Mouse (Mus musculus) forebrain, embryonic 10.5 days (tissue): ENCODE data around the gene Cyth2. TPM values are rescaled to one million over a fixed set of nuclear protein-coding genes. Genes with fewer than 3 reads are reported as not detected.

Source experiments
- DNase-seq: peaks from one replicate; pipeline ENCODE4 v3.0.0-alpha.2; 2017; ENCODE audit warnings: low spot score; ENCODE audit errors: extremely low spot score
- H3K27ac ChIP-seq: fragments of 300-500 bp; sonication (generic); 2 replicates; pipeline ENCODE4 v1.5.1; 2016; ENCODE audit warnings: mild to moderate bottlenecking
- H3K27me3 ChIP-seq: fragments of 300-500 bp; sonication (generic); 2 replicates; pipeline ENCODE4 v1.6.1; 2016; ENCODE audit warnings: mild to moderate bottlenecking; ENCODE audit not compliant: poor library complexity, severe bottlenecking
- H3K36me3 ChIP-seq: fragments of 300-500 bp; sonication (generic); replicated peaks from 2 replicates; pipeline ENCODE4 v1.6.1; 2016; ENCODE audit warnings: mild to moderate bottlenecking, moderate library complexity
- H3K4me1 ChIP-seq: fragments of 300-500 bp; sonication (generic); 2 replicates; pipeline ENCODE4 v1.6.1; 2016
- H3K4me3 ChIP-seq: fragments of 300-500 bp; sonication (generic); 2 replicates; pipeline ENCODE4 v1.5.1; 2016; ENCODE audit warnings: mild to moderate bottlenecking, moderate library complexity
- H3K9me3 ChIP-seq: fragments of 300-500 bp; sonication (generic); 2 replicates; pipeline ENCODE4 v1.6.1; 2016; ENCODE audit warnings: mild to moderate bottlenecking, moderate library complexity
- WGBS: fragments of 180-500 bp; shearing (Covaris S2); methylation state at CpG from one replicate; pipeline ENCODE4 v1.1.7; 2016; 5-methylcytosine and 5-hydroxymethylcytosine counted together
- polyA plus RNA-seq: library from polyadenylated mRNA; unstranded; fragments of >200 nt; fragmentation: Nextera tagmentation; extraction: Ambion mirVana; gene quantifications from 2 replicates; pipeline ENCODE4 v1.2.1, GENCODE M21; 2016

The Cyth2 gene
- polyA plus RNA-seq, 1 experiment from 2014 or later = 132 TPM

DNA sequence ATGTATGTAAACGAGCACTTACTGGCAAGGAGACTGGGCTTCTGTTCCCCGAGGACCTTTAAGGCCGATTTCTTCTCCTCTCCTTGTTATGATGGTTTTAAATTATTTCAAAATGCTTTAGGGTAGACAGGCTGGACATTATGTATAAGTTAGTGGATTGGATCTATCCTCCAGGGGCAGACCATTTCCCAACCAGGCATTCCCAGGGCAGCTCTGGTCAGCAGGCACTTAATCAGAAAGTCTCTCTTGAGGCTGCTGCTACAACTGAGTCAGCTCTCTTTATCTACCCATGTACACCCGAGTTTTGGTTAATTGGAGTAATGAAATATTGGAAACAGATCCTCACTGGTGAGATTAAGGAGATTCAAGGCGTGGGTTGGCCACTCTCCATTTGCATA is 16.7 kb upstream of the Cyth2 start:
- Histone ChIP-seq H3K27ac (peak overlapping the region; percentile 88), H3K27me3 (peaks cover 53% of the 10 kb centered on the region), H3K36me3 (peaks cover 39% of the 10 kb centered on the region), H3K4me3 (peak overlapping the region; percentile 98), H3K9me3 (no peaks in the 10 kb centered on the region), H3K4me1 (peaks cover 46% of the 10 kb centered on the region)
- DNase-seq = no peak
- 23% methylated on average over 5 of the region's 5 CpGs for WGBS

DNA sequence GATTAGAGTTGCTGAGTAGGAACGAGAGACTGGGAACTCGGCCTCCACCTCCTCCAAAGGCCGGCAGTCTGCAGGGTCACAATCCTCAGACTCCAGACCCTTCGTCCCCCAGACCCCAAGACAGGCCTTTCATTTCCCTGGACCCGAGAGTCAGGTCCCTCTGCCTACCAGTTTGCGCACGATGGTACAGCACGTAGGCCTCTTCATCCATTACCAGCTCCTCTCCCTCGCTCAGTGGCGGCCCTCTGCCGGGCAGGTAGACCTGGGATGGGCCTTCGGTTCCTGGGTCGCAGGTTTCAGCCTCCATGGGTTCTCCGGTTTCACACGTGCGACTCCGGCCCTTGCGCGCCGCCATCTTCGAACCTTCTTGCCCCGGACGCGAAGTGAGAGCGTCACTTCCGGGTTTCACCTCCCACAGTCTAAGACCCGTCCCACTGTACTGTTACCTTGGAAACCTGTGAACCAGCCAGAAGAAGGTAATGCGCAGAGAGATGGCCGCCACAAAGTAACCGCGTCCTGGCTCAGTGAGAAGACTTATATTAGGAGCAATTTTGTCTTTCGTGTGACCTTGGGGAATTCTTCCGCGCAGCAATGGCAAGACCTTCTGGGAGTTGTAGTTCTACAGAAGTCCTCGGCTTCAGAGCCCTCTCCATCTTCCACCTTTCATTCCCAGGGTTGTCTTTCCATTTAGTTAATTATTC is 16.2 kb upstream of the Cyth2 start, which contains the start of gene Grwd1:
TSS of gene Grwd1 (minus strand) at position 518 of the 701 bp plus-strand sequence.
- under 1% methylated on average over 35 of the region's 35 CpGs for WGBS
- H3K4me3 ChIP-seq = peak within 1 kb of the TSS; percentile 98
- H3K4me1 ChIP-seq = peaks cover 46% of the 10 kb centered on the region
- peaks cover 44% of the 10 kb centered on the region for H3K36me3 ChIP-seq
- no peaks in the 10 kb centered on the region for H3K9me3 ChIP-seq
- H3K27ac ChIP-seq = peak within 1 kb of the TSS; percentile 88
- H3K27me3 ChIP-seq = peaks cover 47% of the 10 kb centered on the region
- DNase-seq = peak; percentile 90

DNA sequence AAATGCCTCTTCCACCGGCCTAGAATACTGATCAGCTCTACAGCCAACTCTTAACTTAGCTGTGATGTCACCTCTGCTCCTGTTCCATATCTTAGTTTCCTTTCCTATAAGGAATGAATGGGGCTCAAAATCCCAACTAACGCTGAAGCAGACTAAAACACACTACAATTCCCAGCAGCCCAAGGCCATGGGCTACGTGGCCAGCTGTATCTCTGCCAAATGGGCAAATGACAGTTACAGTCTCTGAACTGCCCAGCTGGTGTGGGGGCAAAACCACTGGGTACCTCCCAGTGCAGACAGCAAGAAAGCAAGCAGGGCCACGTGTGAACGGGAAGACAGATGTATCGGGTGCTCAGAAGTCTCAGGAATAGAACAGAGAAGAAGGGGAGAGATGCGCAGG is 12.2 kb upstream of the Cyth2 start:
- Histone ChIP-seq H3K27me3 (peaks cover 8% of the 10 kb centered on the region), H3K9me3 (no peaks in the 10 kb centered on the region), H3K27ac (no peak overlapping the region), H3K4me3 (no peak overlapping the region), H3K36me3 (peaks cover 82% of the 10 kb centered on the region), H3K4me1 (peaks cover 25% of the 10 kb centered on the region)
- WGBS = 91% methylated on average over 7 of the region's 7 CpGs
- no peak for DNase-seq

DNA sequence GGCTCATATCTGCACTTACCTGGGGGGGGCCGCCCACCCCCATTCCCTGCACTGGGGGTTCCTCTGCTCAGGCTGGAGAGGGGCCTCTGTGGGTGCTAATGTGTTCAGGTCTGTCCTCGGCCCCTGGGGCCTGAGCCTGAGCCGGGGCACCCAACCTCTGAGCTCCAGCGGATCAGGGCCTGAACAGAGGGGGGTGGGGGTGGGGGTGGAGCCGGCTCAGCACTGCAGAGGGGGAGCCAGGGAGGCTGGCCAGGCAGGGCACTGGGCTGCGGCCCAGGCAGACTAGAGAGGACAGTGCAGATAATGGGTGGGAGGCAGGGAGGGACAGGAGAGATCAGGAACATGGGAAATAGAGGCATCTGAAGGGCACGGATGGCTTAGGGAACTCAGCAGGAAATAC is 10.2 kb upstream of the Cyth2 start, which contains the start of gene Kcnj14:
TSS of gene Kcnj14 (minus strand) at position 185 of the 400 bp plus-strand sequence.
- no peak within 1 kb of the TSS for H3K4me3 ChIP-seq
- WGBS = 76% methylated on average over 7 of the region's 7 CpGs
- peaks cover 13% of the 10 kb centered on the region for H3K27me3 ChIP-seq
- no peak within 1 kb of the TSS for H3K27ac ChIP-seq
- H3K9me3 ChIP-seq = no peaks in the 10 kb centered on the region; the same call in 1 of the 2 replicates
- H3K36me3 ChIP-seq = peaks cover 85% of the 10 kb centered on the region
- H3K4me1 ChIP-seq = peaks cover 13% of the 10 kb centered on the region
- no peak for DNase-seq

DNA sequence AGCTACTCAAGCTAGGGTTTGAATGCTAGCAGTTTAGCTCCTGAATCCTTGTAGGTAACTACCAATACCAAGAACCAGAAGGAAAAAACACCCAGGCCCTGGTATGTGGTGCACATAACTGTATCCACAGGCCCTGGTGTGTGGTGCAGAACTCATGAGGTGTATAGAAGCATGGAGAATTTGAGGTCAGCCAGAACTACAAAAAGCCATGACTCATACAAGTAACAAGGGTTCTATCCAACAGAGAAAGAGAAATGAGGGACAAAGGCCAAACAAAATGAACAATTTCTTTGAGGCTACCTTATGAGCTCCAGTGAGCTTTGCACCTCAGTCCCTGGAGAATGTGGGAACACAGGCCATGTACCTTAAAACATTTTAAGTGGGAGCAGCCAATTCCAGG is 6.5 kb upstream of the Cyth2 start:
- peaks cover 31% of the 10 kb centered on the region for H3K27me3 ChIP-seq
- peaks cover 48% of the 10 kb centered on the region for H3K36me3 ChIP-seq
- H3K4me3 ChIP-seq = no peak overlapping the region
- H3K27ac ChIP-seq = no peak overlapping the region
- DNase-seq = no peak
- H3K9me3 ChIP-seq = no peaks in the 10 kb centered on the region; the same call in 1 of the 2 replicates
- peaks cover 10% of the 10 kb centered on the region for H3K4me1 ChIP-seq

DNA sequence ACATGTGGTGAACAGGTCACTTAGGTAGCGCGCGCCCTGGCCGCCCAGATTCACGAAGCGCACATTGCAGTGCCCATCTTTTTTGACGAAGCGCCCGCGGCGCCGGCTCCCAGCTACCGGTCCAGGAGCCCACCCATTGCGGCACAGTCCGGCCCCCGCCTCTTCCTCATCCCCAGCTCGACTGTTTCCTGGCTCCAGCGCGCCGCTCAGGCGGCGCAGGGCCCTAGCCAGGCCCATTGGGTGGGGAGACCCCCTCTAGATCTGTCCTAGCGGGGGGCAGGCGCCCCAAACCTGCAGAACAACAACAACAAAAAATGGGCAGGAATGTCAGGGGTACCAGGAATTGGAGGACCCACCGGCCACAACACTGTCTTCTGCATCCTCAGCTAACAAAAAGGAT is 5.5 kb upstream of the Cyth2 start:
- Histone ChIP-seq H3K9me3 (no peaks in the 10 kb centered on the region; the same call in 1 of the 2 replicates), H3K4me1 (peaks cover 21% of the 10 kb centered on the region), H3K27me3 (peaks cover 34% of the 10 kb centered on the region), H3K27ac (no peak overlapping the region), H3K36me3 (peaks cover 38% of the 10 kb centered on the region), H3K4me3 (peak overlapping the region; percentile 32; the same call in 1 of the 2 replicates)
- 17% methylated on average over 25 of the region's 25 CpGs for WGBS
- no peak for DNase-seq

DNA sequence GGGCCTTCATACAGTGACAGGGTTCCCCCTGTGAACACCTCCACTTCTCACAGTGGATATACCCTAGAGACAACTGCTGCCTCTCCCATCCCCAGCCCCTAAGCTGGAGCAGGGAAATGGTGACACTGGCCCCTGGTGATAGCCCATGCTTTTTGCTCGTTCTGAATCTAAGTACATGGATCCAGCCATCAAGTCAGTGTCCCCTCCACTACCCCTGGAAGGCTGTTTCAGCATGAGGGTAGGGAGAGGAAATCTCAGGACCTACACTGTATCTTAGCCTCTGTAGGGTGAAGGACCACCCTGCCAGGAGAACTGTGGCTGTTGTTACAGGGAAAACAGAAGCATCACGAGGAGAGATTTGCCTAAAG is 1.6 kb upstream of the Cyth2 start:
- H3K9me3 ChIP-seq = no peaks in the 10 kb centered on the region; the same call in 1 of the 2 replicates
- H3K27me3 ChIP-seq = peaks cover 34% of the 10 kb centered on the region
- DNase-seq = no peak
- 28% methylated on average over 2 of the region's 2 CpGs for WGBS
- H3K4me3 ChIP-seq = peak overlapping the region; percentile 93; the same call in 1 of the 2 replicates
- peak overlapping the region; percentile 100 for H3K27ac ChIP-seq
- H3K4me1 ChIP-seq = peaks cover 40% of the 10 kb centered on the region
- peaks cover 23% of the 10 kb centered on the region for H3K36me3 ChIP-seq

DNA sequence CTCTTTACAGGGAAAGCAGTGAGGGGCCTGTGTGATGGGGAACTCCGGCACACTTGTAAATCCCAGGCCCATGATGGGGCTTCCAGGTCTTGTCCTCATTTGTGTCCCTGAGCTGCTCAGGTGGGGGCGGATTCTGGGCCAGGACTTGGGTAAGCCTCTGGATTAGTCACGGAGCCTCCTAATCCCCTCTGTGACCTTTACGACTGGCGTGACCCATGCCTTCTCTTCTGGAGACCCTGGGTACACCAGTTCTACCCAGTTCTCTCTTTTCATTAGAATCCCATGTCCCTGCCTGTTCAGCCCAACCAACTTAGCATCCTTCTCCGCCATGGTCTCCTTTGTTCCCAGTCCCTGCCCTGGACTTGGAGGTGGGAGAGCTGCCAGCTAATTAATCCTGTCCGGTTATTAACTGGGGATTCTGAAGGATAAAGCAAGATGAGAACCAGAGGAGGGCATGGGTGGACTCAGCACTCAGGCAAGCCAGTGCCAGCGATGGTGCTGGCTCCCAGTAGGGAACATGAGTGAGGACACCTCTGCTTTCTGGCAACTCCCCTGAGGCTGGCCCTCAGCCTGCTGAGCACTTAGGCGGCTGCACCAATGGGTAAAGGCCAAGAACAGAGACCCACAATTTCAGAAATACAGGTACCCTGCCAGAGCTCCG is 1.1 kb upstream of the Cyth2 start:
- Histone ChIP-seq H3K27ac (peak overlapping the region; percentile 100), H3K27me3 (peaks cover 30% of the 10 kb centered on the region), H3K36me3 (peaks cover 26% of the 10 kb centered on the region), H3K4me1 (peaks cover 40% of the 10 kb centered on the region), H3K9me3 (no peaks in the 10 kb centered on the region; the same call in 1 of the 2 replicates), H3K4me3 (peak overlapping the region; percentile 93)
- 16% methylated on average over 10 of the region's 10 CpGs for WGBS
- peak; percentile 56 for DNase-seq

DNA sequence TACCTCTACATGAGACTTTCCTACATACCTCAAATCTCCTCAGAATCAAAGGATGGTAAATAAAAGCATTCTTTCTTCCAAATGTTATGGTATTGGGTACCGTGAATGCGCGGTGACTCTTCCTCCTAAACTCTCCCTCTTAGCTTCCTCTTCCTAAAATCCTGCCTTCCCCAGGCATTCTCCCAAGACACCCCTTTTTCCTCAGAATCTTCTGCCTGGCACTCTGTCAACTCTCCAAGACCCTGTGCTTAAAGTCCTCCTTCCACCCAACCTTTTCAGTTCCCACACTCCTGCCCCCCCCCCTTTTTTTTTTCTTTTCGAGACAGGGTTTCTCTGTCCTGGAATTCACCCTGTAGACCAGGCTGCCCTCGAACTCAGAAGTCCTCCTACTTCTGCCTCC is 460 bp upstream of the Cyth2 start:
- H3K36me3 ChIP-seq = peaks cover 32% of the 10 kb centered on the region
- 3% methylated on average over 5 of the region's 5 CpGs for WGBS
- no peak for DNase-seq
- no peaks in the 10 kb centered on the region; the same call in 1 of the 2 replicates for H3K9me3 ChIP-seq
- H3K4me1 ChIP-seq = peaks cover 37% of the 10 kb centered on the region
- H3K27ac ChIP-seq = peak overlapping the region; percentile 100
- peak overlapping the region; percentile 93 for H3K4me3 ChIP-seq
- peaks cover 24% of the 10 kb centered on the region for H3K27me3 ChIP-seq

DNA sequence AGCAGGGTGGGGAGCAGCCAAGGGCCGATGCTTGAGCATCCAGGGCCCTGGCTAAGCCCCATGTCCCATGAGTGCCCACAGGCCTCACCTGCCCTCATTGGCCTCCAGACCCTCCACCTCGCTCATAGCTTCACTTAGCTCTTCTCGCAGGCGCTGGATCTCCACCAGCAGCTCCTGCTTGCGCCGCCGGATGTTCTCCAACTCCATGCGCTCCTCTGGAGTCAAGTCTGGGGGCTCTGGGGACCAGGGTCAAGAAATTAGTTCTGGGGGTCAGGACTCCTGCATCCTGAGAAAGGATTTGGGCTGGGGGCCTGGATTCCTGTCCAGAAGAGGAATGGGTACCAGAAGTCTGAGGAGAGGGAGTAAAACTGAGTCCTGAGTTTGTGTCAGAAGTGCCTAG is 1.5 kb downstream of the Cyth2 start:
- Histone ChIP-seq H3K9me3 (no peaks in the 10 kb centered on the region), H3K4me3 (peak overlapping the region; percentile 93), H3K27me3 (peaks cover 5% of the 10 kb centered on the region; the same call in 1 of the 2 replicates), H3K36me3 (peaks cover 51% of the 10 kb centered on the region), H3K4me1 (peaks cover 40% of the 10 kb centered on the region), H3K27ac (peak overlapping the region; percentile 100)
- WGBS = 89% methylated on average over 8 of the region's 8 CpGs
- no peak for DNase-seq

DNA sequence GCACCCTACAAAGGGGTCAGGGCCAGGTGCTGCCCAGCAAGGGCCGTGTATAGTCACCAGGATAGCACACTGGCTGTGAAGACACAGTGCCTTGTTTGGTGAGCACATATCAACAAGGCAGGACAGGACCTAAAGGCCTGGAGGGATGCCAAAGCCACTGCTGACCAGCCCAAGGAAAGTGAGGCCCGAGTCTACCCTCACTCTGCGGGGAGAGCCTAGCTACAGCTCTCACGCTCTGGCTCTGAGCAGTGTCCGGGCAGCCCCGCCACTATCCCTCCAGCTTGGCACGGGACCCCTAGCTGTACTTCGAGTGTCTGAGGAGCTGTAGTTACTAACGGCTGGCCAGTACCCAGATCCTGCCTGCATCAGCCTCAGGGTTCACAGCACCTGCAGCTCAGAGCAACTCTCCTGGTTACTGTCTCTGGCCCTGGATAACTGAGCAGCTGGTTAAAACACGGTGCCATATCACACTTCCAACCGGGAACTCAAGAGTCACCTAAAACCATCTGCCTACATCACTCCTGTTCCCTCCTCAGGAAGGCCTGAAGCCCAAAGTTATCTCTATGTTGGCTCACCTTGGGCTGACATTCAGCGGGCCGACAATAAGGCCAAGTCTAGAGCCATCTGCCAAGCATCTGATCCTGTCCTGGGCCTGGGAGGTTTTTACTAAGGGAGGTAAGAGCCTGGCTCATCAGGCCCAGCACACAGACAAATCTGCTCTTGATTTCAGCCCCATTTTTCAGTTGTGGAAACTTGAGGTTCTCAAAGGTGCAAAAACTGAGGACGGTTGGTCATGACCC is 4.9 kb downstream of the Cyth2 start:
- H3K27me3 ChIP-seq = no peaks in the 10 kb centered on the region
- no peak overlapping the region for H3K4me3 ChIP-seq
- H3K4me1 ChIP-seq = peaks cover 22% of the 10 kb centered on the region
- H3K9me3 ChIP-seq = no peaks in the 10 kb centered on the region
- peaks cover 77% of the 10 kb centered on the region for H3K36me3 ChIP-seq
- H3K27ac ChIP-seq = no peak overlapping the region
- WGBS = 90% methylated on average over 14 of the region's 14 CpGs
- DNase-seq = no peak

DNA sequence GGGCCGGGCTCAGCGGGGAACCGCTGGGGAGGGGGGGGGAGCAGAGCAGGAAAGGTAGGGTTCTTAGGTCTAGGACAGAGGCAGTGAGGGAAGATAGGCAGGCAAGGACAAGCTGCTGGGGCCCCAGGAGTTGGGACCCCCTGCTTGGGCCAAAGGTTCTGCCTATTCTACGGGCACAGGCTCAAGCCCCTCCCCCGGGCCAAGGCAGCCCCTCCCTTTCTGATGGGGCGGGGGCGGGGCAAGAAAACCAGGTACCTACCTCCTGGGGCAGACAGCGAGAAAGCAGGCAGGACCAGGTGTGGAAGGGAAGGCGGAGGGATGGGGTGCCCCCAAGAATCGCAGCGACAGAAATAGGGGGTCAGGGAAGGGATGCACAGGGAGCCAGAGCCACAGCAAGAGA is 5.9 kb downstream of the Cyth2 start:
- Histone ChIP-seq H3K36me3 (peaks cover 86% of the 10 kb centered on the region), H3K4me3 (peak overlapping the region; percentile 16; the same call in 1 of the 2 replicates)

More for the DNA sequence above, 5.9 kb downstream of the Cyth2 start:
- DNase-seq = no peak
- H3K4me1 ChIP-seq = peaks cover 22% of the 10 kb centered on the region
- no peaks in the 10 kb centered on the region for H3K27me3 ChIP-seq
- no peaks in the 10 kb centered on the region for H3K9me3 ChIP-seq
- WGBS = 46% methylated on average over 11 of the region's 11 CpGs
- H3K27ac ChIP-seq = 0 out of 2 replicates have a peak overlapping the region, but pooled peaks have one; percentile 20
